Mouse (Mus musculus) MEL (cell line): ENCODE measurements around the gene Tnfrsf25. TPM values are rescaled to one million over a fixed set of nuclear protein-coding genes. Genes with fewer than 3 reads are reported as not detected.

Experiments
- DNase-seq: peaks from one replicate; pipeline ENCODE4 v3.0.0; 2011; ENCODE audit warnings: low read depth, low spot score
- H3K27ac ChIP-seq: 2 replicates; pipeline ENCODE4 v1.5.1; 2012; ENCODE audit warnings: low read depth, mild to moderate bottlenecking, control low read depth, low read length, moderate library complexity; ENCODE audit not compliant: control insufficient read depth
- H3K27me3 ChIP-seq, 2 experiments: fragments of 150-350 bp in 1 of 2; sonication (generic) in 1 of 2; 2 replicates each; pipeline ENCODE4 v1.6.1; 2012; ENCODE audit warnings: low read length in 2 of 2, mild to moderate bottlenecking in 2 of 2, improper control_type of control experiment in 1 of 2, moderate library complexity in 1 of 2; ENCODE audit not compliant: insufficient read depth in 2 of 2, control insufficient read depth in 1 of 2
- H3K36me3 ChIP-seq, 2 experiments: 2 replicates each; pipeline ENCODE4 v1.6.1; 2012 to 2014; ENCODE audit warnings: low read length in 2 of 2, improper control_type of control experiment in 1 of 2, inconsistent platforms in 1 of 2, mild to moderate bottlenecking in 1 of 2; ENCODE audit not compliant: insufficient read depth in 2 of 2, control insufficient read depth in 1 of 2
- H3K4me1 ChIP-seq, 2 experiments: fragments of 150-350 bp in 1 of 2; sonication (generic) in 1 of 2; 2 replicates each; pipeline ENCODE4 v1.6.1; 2012; ENCODE audit warnings: low read length in 2 of 2, improper control_type of control experiment in 1 of 2, mild to moderate bottlenecking in 1 of 2; ENCODE audit not compliant: insufficient read depth in 2 of 2, control insufficient read depth in 1 of 2
- H3K4me3 ChIP-seq, 2 experiments: fragments of 150-350 bp in 1 of 2; sonication (generic) in 1 of 2; 2 replicates each; pipeline ENCODE4 v1.5.1; 2012; ENCODE audit warnings: low read depth in 2 of 2, low read length in 2 of 2, mild to moderate bottlenecking in 2 of 2, moderate library complexity in 2 of 2, control low read depth in 1 of 2, improper control_type of control experiment in 1 of 2; ENCODE audit not compliant: control insufficient read depth in 1 of 2, insufficient read depth in 1 of 2
- H3K79me2 ChIP-seq: 2 replicates; pipeline ENCODE4 v1.6.1; 2012; ENCODE audit warnings: mild to moderate bottlenecking, low read length, moderate library complexity; ENCODE audit not compliant: control insufficient read depth, poor library complexity, insufficient read depth
- H3K9ac ChIP-seq: 2 replicates; pipeline ENCODE4 v1.6.1; 2012; ENCODE audit warnings: low read depth, mild to moderate bottlenecking, control low read depth, low read length, moderate library complexity; ENCODE audit not compliant: control insufficient read depth, poor library complexity, severe bottlenecking
- H3K9me3 ChIP-seq: fragments of 150-350 bp; sonication (generic); replicated peaks from 2 replicates; pipeline ENCODE4 v1.6.1; 2012; ENCODE audit warnings: mild to moderate bottlenecking, low read length, improper control_type of control experiment, moderate library complexity; ENCODE audit not compliant: insufficient read depth
- BHLHE40 ChIP-seq: IDR thresholded peaks from 2 replicates; pipeline ENCODE4 v1.6.1; 2012; ENCODE audit warnings: low read depth, mild to moderate bottlenecking, inconsistent platforms, low read length, improper control_type of control experiment, borderline replicate concordance
- CHD1 ChIP-seq: IDR thresholded peaks from 2 replicates; pipeline ENCODE4 v1.6.1; 2012; ENCODE audit warnings: low read depth, mild to moderate bottlenecking, inconsistent platforms, low read length, improper control_type of control experiment
- CHD2 ChIP-seq: IDR thresholded peaks from 2 replicates; pipeline ENCODE4 v1.6.1; 2011; ENCODE audit warnings: low read length, improper control_type of control experiment
- CTCF ChIP-seq, 3 experiments: IDR thresholded peaks in 2 of 3; conservative IDR thresholded peaks in 1 of 3; 2 replicates each; pipeline ENCODE4 v1.5.1; 2011 to 2012; ENCODE audit warnings: low read length in 3 of 3, low read depth in 2 of 3, mild to moderate bottlenecking in 2 of 3, improper control_type of control experiment in 1 of 3, inconsistent platforms in 1 of 3, mixed read lengths in 1 of 3, moderate library complexity in 1 of 3; ENCODE audit not compliant: control insufficient read depth in 1 of 3, insufficient read depth in 1 of 3, poor library complexity in 1 of 3, severe bottlenecking in 1 of 3
- ELF1 ChIP-seq: IDR thresholded peaks from 2 replicates; pipeline ENCODE4 v1.6.1; 2014; ENCODE audit warnings: low read depth, mild to moderate bottlenecking, inconsistent platforms, low read length, improper control_type of control experiment, moderate library complexity
- EP300 ChIP-seq, 2 experiments: IDR thresholded peaks; 2 replicates each; pipeline ENCODE4 v1.6.1; 2011; ENCODE audit warnings: improper control_type of control experiment in 2 of 2, low read length in 2 of 2, low read depth in 1 of 2, mild to moderate bottlenecking in 1 of 2
- ETS1 ChIP-seq: IDR thresholded peaks from 2 replicates; pipeline ENCODE4 v1.6.1; 2012; ENCODE audit warnings: low read depth, mild to moderate bottlenecking, inconsistent platforms, low read length, improper control_type of control experiment, moderate library complexity
- GABPA ChIP-seq: IDR thresholded peaks from 2 replicates; pipeline ENCODE4 v1.6.1; 2012; ENCODE audit warnings: low read depth, mild to moderate bottlenecking, inconsistent platforms, low read length, improper control_type of control experiment, moderate library complexity
- MYC ChIP-seq: IDR thresholded peaks from 2 replicates; pipeline ENCODE4 v1.6.1; 2011; ENCODE audit warnings: low read depth, mild to moderate bottlenecking, low read length, improper control_type of control experiment, moderate library complexity
- POLR2AphosphoS2 ChIP-seq: IDR thresholded peaks from 2 replicates; pipeline ENCODE4 v1.6.1; 2011; ENCODE audit warnings: low read length, improper control_type of control experiment
- POLR2AphosphoS5 ChIP-seq: IDR thresholded peaks from 2 replicates; pipeline ENCODE4 v1.6.1; 2012; ENCODE audit warnings: low read depth, borderline replicate concordance, mild to moderate bottlenecking, inconsistent platforms, low read length, moderate library complexity, mixed read lengths
- RAD21 ChIP-seq: IDR thresholded peaks from 2 replicates; pipeline ENCODE4 v1.6.1; 2011; ENCODE audit warnings: mild to moderate bottlenecking, low read depth, low read length, improper control_type of control experiment
- SIN3A ChIP-seq: IDR thresholded peaks from 2 replicates; pipeline ENCODE4 v1.6.1; 2012; ENCODE audit warnings: low read length, improper control_type of control experiment, inconsistent platforms
- SMC3 ChIP-seq: IDR thresholded peaks from 2 replicates; pipeline ENCODE4 v1.6.1; 2011; ENCODE audit warnings: low read depth, low read length, improper control_type of control experiment
- TAL1 ChIP-seq: IDR thresholded peaks from 2 replicates; pipeline ENCODE4 v1.6.1; 2012; ENCODE audit warnings: mild to moderate bottlenecking, inconsistent platforms, low read length, moderate library complexity, mixed read lengths
- TBP ChIP-seq: IDR thresholded peaks from 2 replicates; pipeline ENCODE4 v1.8.0; 2011; ENCODE audit warnings: low read depth, low read length, improper control_type of control experiment
- UBTF ChIP-seq: IDR thresholded peaks from 2 replicates; pipeline ENCODE4 v1.6.1; 2012; ENCODE audit warnings: low read depth, mild to moderate bottlenecking, inconsistent platforms, low read length, improper control_type of control experiment, moderate library complexity, borderline replicate concordance; ENCODE audit not compliant: insufficient read depth
- USF1 ChIP-seq: IDR thresholded peaks from 2 replicates; pipeline ENCODE4 v1.6.1; 2014; ENCODE audit warnings: low read depth, mild to moderate bottlenecking, inconsistent platforms, low read length, improper control_type of control experiment, moderate library complexity
- USF2 ChIP-seq, 2 experiments: IDR thresholded peaks; 2 replicates each; pipeline ENCODE4 v1.6.1; 2011 to 2012; ENCODE audit warnings: improper control_type of control experiment in 2 of 2, low read length in 2 of 2, borderline replicate concordance in 1 of 2, inconsistent platforms in 1 of 2, low read depth in 1 of 2, mild to moderate bottlenecking in 1 of 2; ENCODE audit not compliant: insufficient read depth in 1 of 2
- ZKSCAN1 ChIP-seq: IDR thresholded peaks from 2 replicates; pipeline ENCODE4 v1.6.1; 2012; ENCODE audit warnings: low read depth, mild to moderate bottlenecking, inconsistent platforms, low read length, improper control_type of control experiment, moderate library complexity
- ZMIZ1 ChIP-seq: IDR thresholded peaks from 2 replicates; pipeline ENCODE4 v1.6.1; 2012; ENCODE audit warnings: low read depth, mild to moderate bottlenecking, inconsistent platforms, low read length, improper control_type of control experiment, moderate library complexity
- polyA plus RNA-seq, 2 experiments: library from polyadenylated mRNA; stranded (reverse) in 1 of 2; unstranded in 1 of 2; fragments of >175 nt in 1 of 2; fragments of >200 nt in 1 of 2; gene quantifications; 2 replicates each; pipeline versions ENCODE4 v1.2.1 to v1.2.4; 2012; ENCODE audit warnings: low replicate concordance in 2 of 2, low read depth in 1 of 2; ENCODE audit not compliant: insufficient read length in 2 of 2, insufficient read depth in 1 of 2, missing spikeins in 1 of 2
- total RNA-seq: library from RNA; depleted of rRNA; stranded (reverse); fragments of 300-350 nt; gene quantifications from 2 replicates; pipeline ENCODE4 v1.2.3, GENCODE M21; 2012

Gene Tnfrsf25
- total and polyA plus RNA-seq, 3 experiments, result 0.97 to 1.1 TPM; not detected in 1

DNA sequence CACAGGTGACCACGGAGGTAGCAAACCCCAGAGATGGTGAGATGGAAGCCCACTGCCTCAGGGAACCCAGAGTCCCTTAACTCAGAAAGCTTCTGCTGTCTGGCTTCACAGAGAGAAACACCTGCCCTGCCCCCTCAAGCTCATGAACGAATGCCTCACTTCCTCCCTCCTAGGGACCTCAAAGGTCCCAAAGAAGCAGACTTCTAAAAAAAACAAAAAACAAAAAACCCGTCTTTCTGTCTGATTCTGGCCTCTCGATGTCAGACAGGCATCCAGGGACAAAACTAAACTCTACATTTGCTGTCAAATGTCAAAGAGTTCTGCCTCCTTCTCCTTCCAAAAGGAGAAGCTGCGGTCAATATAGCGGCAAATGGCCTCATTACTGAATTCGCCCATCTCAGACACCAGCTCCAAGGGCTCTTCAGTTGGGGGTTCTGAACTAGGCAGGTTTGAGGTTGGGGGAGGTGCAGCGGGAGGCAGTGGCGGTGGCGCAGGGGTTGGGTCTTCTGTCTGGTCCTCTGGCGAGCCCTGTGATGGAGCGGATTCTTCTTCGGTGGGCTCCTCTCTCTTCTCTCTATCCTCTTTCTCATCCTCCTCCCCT is 8.7 kb downstream of the Tnfrsf25 start:
- Histone ChIP-seq H3K79me2 (no peaks in the 10 kb centered on the region), H3K9me3 (no peaks in the 10 kb centered on the region), H3K36me3 (no peaks in the 10 kb centered on the region), H3K27ac (no peak overlapping the region)
- TF ChIP-seq TAL1, result no peak
- TF ChIP-seq, all 39 proteins: peak for 0
- DNase-seq, result no peak
- Histone ChIP-seq H3K4me1 (no peaks in the 10 kb centered on the region), H3K4me3 (no peak overlapping the region), H3K27me3 (no peaks in the 10 kb centered on the region), H3K9ac (no peak overlapping the region)

DNA sequence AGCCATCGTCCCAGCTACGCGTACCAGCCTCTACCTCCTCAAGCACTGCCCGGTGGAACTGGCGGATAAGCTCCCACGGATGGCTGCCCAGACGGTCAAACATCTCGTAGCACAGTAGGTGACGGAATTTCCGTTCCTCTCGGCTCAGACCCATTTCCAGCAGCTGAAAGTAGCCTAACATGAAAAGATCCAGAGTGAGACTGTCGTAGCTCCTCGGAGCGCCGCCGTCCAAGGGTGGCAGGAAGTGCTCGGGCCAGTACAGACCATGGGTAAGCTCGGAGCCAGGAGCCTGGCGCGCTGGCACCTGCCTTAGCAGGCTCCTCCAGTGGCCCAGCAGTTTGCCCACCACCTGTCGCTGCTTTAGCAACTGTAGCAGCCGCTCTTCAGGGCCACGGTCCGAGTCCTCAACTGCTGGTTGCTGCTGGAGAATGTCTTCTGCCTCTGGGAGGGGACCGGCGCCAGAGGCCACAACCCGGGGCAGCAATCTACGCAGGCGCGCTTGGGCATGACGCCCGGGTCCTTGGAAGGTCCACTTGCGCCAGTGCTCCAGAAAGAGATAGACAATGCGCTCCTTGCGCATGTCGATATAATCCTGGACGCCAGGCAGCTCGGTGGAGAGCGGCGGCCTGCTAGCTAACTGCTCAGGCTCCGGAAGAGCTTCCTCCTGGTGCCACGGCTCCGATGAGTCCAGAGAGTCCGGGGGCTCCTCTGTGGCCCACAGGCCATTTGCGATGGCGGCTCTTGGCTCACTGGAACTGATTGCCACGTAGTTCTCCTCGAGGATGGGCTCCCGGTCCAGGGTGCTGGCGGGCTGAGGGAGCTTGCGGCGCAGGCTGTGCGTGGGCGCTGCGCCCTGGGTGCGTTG is 9.7 kb downstream of the Tnfrsf25 start:
- Histone ChIP-seq H3K27me3 (no peaks in the 10 kb centered on the region), H3K4me3 (no peak overlapping the region), H3K9me3 (no peaks in the 10 kb centered on the region), H3K79me2 (no peaks in the 10 kb centered on the region), H3K27ac (no peak overlapping the region), H3K9ac (no peak overlapping the region), H3K36me3 (no peaks in the 10 kb centered on the region), H3K4me1 (no peaks in the 10 kb centered on the region)
- TF ChIP-seq CHD1 (no peak), SIN3A (no peak), CTCF (IDR thresholded peaks at IDR 0.05 in 2 of 3, conservative IDR thresholded peaks at IDR 0.05 in 1 of 3; ENCODE audit: control insufficient read depth in 1 of 3, insufficient read depth in 1 of 3, low read depth in 2 of 3, low read length in 3 of 3, poor library complexity in 1 of 3, severe bottlenecking in 1 of 3) (no peak), ELF1 (no peak), ZKSCAN1 (no peak), EP300 (IDR thresholded peaks at IDR 0.05; ENCODE audit: low read depth in 1 of 2, low read length in 2 of 2) (no peak), USF2 (IDR thresholded peaks at IDR 0.05; ENCODE audit: borderline replicate concordance in 1 of 2, insufficient read depth in 1 of 2, low read depth in 1 of 2, low read length in 2 of 2) (no peak), RAD21 (no peak)
- DNase-seq, result no peak

DNA sequence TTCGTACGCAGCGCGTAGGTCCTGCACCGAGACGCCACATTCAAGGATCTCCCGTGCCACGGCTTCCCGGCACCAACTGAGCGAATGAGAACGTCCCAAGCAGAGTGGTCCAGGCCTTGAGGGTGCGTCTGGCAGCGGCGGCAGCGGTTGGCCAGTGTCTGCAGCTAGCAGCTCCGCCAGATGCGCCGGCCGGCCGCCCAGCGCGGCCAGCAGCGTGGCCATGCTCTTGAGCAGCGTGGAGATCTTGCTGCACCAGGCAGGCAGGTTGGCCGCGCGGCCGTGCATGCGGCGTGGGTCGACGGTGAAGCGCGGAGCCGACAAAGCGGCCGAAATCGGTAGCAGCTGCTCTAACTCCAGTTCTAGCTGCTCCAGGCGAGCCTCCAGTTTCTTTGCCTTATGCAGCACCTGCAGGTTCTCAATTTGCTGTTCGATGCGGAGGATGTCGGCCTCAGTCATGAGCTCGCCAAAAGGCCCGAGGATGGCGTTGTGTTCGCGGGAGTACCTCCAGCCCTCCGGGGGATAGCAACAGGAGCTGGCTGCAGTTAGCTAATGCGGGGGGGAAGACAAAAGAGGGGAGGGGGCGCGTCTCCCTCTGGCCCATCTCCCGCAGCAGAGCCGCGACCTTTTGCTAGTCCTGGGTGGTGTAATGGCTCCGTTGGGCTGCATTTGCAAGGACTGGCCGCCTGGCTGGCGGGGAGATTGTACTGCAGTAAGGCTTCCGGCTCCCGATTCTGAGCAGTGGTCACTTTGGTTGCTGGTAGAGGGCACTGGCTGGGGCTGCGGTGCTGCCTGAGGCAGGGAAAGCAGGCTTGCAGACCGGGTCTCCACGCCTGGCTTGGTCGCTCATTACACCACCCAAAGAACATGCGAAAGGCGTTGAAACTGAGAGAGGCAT is 10.5 kb downstream of the Tnfrsf25 start:
- no peak overlapping the region for H3K27ac ChIP-seq
- no peaks in the 10 kb centered on the region for H3K36me3 ChIP-seq
- H3K79me2 ChIP-seq, result no peaks in the 10 kb centered on the region
- no peak for DNase-seq
- no peaks in the 10 kb centered on the region for H3K9me3 ChIP-seq
- H3K4me3 ChIP-seq, result no peak overlapping the region
- H3K9ac ChIP-seq, result no peak overlapping the region
- no peaks in the 10 kb centered on the region for H3K27me3 ChIP-seq
- no peaks in the 10 kb centered on the region for H3K4me1 ChIP-seq
- no peak for TF ChIP-seq TAL1
- no peak for TF ChIP-seq TBP
- no peak for TF ChIP-seq POLR2AphosphoS2
- no peak for TF ChIP-seq UBTF
- TF ChIP-seq GABPA, result no peak
- TF ChIP-seq MYC, result no peak
- no peak for TF ChIP-seq ZMIZ1
- TF ChIP-seq POLR2AphosphoS5, result no peak
- no peak for TF ChIP-seq ELF1
- no peak for TF ChIP-seq CHD2
- TF ChIP-seq BHLHE40, result no peak
- no peak for TF ChIP-seq RAD21
- no peak for TF ChIP-seq USF1
- TF ChIP-seq ETS1, result no peak
- no peak for TF ChIP-seq SMC3
- no peak for TF ChIP-seq CHD1
